Mouse (Mus musculus) retina, postnatal 7 days (tissue): ENCODE measurements at regions not wholly inside any gene's neighbourhood (a gene's known extent, or its start where the extent isn't known, plus 50 kb on each side); places are given as distances from the start of the nearest gene placed in this dataset.

Experiments
- DNase-seq: peaks from one replicate; pipeline ENCODE4 v3.0.0-alpha.2; 2012; ENCODE audit warnings: low read depth, low spot score

DNA sequence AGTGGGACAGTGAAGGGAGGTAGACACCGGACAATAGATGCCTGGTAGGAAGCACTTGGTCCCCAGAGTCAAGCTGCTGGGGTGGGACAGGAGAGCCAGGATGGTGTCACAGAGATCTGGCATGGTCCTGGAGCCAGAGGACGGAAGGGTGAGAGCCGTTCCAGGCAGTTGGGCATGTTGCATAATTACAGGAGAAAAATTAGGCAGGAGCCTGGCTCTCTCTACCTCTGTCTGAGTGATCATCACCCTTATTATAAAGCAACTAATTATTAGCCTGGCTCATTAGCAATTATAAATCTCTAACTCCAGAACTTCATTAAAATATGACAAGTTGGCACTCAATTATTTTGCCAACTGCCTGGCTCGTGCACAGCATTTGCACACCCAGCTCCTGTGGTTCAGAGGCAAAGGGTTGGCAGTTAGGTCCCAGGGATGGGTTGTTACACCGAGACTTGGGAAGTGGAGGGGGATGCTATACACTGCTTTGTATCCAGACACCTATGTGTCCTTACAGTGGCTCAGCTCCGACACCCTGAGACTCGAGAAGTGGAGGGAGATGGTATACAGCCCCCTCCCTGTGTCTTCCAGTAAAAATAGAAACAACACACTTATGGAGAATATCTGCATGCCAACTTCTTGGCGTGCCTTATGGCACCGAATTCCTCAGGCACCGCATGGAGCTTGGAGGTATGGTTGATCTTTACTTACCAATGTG lies 203.7 kb upstream of the Sdk2 start:
- DNase-seq, result no peak

DNA sequence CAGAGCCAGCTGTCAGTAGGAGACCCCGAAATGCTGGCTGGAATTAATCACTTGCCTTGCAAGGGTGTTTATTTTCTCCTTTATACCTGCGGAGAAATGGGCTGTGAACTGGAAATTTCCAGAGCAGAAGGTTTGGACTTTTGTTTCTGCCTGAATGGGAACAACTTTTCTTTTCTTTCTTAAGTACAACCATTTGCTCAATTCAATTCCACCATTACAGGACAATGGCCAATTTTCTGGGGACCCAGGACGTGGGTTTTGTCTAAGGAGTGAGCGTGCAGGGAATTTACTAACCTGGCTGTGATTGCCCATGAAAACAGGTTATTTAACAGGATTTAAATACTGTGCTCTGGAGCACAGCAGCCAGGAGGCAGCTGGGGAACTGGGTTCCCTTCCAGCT lies 195.1 kb upstream of the Sdk2 start:
- DNase-seq, result no peak

DNA sequence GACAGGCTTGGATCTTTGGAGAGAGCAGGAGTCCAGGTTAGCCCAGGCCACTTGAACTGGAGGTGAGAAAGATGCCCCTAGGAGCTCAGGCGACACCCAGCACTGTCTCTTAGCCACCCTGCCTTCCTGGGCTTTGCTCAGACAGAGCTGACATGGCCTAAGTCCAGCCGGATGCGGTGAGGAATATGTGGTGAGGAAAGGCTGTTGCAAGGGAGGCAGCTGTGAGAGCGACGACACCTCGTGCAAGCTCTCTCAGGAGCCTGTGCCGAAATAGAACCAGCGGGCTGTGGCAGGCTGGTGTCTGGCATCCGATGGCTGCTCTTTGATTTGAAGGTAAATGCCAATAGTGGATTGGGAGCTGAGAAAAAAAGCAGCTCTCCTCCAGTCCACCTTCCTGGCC lies 191.4 kb upstream of the Sdk2 start:
- no peak for DNase-seq

DNA sequence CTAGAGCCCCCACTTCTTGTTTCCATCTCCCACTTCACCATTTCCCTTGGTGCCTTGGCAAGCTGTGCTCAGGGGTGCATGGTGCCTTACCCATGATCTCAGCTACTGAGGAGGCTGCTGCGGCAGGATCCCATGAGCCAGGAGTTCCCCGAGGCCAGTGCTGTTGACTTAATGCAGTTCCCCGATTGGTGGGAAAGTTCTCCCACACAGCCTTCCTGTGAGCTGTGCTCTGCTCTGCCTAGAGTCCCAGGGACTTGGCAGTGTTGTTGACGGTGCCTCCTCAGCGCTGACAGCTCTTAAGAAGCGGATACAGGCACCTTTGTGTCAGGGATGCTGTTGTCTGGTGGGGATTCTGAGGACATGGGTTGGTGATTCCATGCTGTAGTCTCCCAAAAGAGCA lies 190.9 kb upstream of the Sdk2 start:
- no peak for DNase-seq

DNA sequence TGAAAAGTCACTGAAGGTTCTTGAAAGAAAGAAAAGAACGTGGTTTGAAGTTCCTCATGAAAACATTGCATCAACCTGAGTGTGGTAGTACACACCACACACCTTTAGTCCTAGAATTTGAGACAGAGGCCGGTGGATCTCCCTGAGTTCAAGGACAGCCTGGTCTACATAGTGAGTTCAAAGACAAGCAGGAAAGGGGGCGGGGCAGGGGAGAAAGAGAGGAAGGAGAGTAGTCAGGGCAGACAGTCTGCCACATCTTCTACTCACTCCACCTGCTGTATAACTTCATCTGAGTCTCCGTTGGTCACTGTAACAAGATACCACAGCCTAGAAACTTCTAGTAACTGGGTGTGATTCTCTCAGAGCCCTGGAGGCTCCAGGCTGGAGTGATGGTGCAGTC lies 190.2 kb upstream of the Sdk2 start:
- no peak for DNase-seq

DNA sequence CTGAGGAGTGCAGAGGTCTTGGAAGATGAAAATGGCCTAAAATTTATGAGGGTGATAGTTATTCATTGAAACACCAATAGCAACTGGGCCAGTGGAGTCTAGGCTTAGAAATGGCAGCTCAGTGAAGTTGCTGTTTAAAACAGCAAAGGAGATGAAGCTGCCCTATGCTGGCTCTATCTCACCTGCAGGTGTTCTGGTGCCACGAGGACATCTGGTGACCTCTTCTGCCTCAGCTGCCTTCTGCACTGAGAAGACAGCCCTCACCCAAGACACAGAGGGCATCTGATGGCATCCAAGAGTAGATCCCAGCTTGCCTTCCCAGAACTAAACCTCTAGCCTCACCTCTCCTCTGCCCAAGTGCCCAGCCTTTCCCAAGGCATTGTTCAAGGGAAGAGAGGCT lies 187.5 kb upstream of the Sdk2 start:
- DNase-seq, result no peak

DNA sequence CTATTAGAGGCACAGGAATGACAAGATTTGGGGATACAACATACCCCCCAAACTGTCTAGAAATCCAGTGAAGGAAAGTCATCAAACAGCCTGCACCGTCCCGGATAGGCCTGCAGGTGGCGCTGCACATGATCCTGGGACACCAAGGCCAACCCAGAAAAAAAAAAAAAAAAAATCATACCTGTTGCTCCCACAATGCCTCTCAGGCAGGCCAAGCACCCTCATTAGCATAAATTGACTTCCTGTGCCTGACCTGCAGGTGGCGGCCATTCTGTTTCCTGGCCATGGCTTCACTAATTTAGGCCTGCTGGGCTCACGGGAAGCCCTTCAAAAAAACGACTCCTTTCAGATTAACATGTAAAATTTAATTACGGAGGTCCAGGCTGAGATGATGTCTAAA lies 184.8 kb upstream of the Sdk2 start:
- DNase-seq, result no peak

DNA sequence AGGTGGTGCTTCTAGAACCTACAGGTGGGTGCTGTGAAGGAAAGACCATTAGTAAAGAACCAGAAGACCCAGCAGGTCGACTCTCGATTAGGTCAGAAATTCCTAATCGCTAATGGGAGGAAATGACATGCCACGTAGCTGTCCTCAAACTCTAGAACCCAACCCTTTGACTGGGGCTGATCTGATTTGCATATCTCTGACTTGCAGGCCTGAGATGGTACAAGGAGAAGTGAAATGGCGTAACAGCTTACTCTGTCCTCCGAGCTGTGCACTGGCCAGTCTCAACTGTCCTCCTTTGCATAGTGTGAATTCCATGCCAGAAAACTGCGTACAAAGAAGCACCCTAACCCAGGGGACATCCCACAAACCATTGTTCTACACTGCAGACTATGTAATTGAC lies 182.4 kb upstream of the Sdk2 start:
- no peak for DNase-seq

DNA sequence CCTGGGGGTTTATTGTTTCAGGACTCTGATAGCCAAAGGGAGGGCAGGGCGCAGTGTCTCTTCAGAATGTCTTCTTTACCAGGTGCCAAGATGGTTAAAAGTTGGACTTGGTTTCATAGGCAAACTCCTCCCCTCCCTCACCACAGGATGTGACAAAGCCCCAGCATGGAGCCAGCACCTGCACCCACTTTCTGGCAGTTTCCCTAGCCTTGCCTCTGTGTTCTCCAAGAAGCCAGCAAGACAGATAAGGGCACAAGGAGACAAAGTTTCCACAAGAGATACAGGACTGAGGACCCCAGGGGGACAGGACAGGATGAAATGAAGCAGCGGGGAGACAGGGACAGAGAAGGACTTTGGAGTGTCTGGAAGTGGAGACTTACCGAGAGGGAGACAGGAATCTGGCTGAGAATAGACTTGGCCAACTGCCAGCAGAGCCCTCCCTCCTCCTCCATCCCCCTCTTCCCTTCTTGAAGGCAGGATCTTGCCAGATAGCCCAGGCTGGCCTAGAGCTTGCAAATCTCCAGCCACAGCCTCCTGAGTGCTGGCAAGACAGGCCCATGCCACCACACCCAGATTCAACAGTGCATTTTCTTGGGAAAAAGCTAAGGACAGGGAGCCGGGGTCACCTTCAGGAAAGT lies 181.5 kb upstream of the Sdk2 start:
- no peak for DNase-seq

DNA sequence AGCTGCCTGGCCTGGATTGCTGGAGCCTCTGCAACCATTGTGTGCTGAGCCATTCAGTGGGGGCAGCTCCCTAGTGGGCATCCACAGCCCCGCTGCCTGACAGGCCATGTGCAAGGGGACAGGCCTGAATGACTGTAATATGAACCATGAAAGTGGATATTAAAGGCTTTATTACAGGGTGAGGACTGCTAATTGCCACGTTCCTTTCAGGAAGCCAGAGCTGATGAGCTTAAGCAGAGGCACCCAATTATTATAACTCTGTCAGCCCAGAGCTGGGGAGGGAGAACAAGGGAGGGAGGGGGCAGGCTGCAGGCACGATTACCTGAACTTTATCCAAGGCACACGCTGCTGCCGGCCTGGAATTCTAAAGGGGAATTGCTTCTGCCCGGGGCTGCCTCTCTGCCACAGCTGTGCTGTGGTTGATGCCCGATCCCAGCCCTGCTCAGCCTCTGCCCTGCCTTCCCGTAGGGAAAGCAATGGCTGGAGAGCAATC lies 172.5 kb upstream of the Sdk2 start:
- DNase-seq, result no peak

DNA sequence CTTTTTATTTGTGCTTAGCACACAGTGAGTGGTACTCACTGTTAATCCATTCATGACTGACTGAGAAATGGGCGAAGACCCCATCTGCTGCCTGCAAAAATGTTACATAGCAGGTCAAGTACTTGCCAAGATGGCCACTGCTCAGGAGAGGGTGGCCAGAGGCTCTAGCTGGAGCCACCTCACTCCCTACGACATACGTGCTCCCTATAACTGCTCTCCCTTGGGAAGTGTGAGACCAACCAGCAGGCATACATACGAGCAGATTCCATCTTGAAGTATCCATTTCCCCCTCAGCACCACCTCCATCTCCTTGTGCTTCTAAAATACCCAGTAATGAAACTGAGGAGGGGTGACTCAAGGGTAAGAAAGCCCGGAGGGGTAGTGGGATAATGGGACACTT lies 172.0 kb upstream of the Sdk2 start:
- DNase-seq, result no peak

DNA sequence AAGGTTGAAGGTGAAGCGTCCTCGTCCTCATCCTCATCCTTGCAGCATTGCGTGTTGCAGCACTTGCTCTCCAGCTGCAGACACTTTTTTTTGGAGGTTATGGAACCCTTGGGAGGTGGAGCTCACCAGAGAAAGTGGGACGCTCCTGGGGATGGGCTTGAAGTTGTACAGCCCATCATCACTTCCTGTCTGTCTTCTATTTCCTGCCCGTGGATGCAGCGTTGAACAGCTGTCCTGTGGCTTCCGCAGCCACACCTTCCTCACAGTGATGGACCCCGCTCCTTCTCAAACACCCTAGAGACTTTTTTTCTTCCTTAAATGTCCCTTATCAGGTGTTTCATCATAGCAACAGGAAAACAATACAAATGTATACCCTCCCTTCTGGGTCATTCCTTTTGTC lies 171.5 kb upstream of the Sdk2 start:
- DNase-seq, result no peak

DNA sequence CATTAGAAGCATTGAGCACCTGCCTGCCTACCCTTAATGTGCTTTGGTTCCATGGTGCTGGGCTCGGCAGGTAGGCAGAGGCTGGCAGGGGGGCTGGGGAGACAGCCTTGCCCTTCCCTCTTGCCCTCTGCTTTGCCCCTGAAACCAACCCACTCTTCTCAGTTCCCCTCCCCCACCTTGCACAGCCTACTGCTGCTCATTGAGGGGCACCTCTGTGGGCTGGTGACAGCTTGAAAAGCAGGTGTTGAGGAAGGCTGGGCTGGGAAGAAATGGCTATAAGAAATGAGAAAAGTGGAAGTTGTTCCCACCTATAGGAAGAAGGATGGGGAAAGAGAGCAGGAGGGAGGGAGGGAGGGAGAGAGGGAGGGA lies 167.7 kb upstream of the Sdk2 start:
- DNase-seq, result no peak

DNA sequence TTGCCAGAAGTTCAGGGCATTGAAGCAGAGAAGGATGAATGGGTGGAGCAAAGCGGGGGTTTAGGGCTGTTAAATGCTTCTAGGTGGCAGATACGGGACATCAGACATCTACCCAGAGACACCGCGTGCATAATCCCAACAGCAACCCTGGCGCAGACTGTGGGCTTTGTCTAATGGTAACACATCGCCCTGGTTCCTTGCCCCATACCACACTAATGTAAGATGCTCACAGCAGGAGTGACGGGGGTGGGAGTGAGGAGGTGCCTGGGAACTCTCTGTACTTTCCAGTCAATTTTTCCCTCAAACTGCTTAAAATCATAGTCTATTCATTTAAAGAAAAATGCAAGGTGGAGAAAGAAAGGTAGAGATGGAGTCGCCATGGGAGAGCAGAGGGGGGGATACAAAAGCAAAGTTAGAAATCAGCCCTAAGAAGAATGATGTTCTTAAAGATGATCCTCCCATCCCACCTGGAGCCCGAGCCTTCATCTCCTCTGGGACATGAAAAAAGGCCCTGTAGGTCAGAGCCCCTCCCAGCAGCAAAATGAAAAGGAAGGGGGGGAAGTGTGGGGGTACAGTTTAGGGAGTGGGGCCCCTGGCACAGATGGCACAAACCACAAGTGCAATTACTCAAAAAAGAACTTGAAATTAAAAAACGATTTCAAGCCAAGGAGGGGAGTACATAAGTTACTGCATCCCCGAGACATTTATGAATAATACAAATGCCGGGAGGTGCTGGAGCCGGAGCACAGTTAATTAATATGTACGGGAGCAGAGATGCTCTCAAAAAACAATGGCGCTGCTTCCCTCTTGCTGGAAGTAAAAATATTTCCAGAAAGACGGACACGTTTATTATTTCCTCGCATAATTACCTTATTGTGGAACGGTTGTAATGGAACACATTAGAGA lies 167.0 kb upstream of the Sdk2 start:
- no peak for DNase-seq

DNA sequence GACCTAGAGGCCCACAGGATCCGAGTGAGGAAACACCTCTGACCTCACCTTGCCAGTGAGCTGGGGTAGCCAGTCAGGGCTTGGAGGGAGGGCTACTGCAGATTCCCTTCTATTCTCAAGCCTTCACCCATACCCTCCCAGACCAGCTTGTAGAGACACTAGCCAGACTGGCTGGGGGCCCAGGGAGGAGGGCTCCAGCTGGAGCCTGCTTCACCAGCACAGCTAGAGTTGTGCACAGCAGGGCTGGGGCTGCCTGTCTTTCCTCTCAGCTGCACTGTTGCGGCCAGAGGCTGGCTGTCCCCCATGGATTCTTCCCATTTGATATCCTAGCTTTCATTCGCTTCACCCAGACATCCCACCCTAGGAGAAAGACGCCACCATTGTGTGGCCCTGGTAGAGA lies 165.0 kb upstream of the Sdk2 start:
- no peak for DNase-seq

DNA sequence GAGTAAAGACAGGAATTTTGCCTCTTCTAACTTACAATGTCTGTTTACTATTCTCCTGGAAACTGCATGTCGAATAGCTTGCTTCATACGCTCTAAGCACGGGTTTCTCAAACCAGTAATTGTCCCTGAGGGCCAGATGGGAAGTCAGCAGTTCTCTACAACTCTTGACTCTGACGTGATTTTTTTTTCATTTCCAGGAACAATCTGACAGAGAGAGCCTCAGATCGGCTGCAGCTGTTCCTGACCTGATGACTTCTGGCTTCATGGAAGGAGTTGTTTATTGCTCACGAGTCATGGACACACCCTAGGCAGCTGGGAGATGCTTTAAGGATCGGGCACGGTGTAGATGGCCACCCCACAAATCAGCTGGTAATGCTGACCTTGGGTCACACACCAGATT lies 162.9 kb upstream of the Sdk2 start:
- no peak for DNase-seq

DNA sequence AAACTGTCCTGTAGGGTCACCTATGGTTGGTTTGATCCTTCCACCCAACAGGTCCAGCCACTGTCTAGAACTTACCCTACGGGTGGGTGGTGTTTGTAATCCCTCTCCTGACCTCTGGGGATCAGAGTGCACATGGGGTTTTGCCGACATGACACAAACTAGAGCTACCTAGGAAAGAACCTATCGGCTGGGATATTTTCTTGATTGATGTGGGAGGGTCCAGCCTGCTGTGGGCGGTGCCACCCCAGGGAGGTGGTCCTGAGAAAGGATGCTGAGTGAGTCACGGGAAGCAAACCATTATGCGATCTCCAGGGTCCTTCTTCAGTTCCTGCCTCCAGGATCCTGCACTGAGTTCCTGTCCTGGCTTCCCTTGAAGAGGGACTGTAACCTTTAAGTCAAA lies 162.3 kb upstream of the Sdk2 start:
- DNase-seq, result no peak

DNA sequence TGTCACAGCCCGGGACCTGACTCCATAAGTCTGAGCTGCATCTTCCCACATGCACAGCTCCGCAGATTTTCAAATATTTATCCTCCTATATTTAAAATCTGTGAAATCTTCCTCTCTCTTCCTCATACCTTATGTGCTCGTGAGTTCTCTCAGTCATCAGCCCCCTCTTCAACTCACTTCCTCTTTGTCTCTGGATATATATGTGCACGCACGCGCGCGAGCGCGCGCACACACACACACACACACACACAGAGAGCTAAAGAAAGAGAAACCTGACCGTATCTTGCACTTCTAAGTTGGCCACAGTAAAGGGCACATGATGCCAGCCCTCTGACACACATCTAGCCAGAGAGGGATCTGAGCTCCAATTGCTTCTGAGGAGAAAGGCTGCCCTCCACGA lies 159.7 kb upstream of the Sdk2 start:
- no peak for DNase-seq

DNA sequence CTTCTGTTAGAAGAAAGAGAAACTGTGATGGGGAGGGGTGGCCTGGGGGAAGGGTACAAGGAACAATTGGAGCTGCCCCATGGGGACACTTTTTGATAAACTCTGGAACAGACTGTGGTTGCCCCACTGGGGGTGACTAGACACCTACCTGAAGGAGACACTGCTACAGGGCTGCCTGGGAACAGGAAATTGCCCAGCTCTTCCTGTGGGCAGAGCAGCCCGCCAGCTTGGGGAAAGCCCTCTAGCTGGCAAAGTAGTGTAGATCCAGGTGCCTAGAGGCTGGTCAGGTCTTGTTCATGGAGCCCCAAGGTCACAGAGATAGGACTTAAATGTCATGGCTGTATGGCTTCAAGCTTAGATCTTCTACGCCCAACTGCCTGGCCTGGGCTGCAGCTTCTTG lies 157.9 kb upstream of the Sdk2 start:
- no peak for DNase-seq

DNA sequence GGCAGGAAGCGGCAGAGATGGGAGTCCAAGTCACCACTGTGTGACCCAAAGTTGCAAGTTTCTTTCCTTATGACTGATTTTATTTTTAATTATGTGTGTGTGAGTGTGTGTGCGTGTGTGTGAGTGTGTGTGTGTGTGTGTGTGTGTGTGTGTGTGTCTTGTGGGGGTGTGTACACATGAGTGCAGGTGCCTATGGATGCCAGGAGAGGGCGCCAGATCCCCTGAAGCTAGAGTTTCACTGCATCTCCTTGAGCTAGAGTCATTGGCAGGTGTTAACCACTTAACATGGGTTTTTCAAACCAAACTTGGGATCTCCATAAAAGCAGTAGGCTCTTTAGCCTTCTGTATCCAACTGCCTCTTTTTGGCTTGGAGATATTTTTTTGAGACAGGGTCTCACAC lies 156.2 kb upstream of the Sdk2 start:
- no peak for DNase-seq

DNA sequence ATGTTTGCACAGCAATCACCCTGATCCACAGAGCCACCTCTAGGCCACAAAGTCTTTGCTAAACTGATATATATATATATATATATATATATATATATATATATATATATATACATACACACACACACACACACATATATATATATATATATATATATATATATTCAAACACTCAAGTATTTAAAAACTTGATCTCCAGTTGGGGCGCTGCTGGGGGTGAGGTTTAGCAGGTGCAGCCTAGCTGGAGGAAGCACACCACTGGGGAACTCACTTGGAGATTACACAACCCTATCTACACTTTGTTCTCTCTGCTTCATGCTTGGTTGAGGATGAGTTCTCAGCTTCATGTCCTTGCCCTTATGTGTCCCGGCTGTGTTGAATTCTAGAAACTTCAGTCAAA lies 153.6 kb upstream of the Sdk2 start:
- no peak for DNase-seq

DNA sequence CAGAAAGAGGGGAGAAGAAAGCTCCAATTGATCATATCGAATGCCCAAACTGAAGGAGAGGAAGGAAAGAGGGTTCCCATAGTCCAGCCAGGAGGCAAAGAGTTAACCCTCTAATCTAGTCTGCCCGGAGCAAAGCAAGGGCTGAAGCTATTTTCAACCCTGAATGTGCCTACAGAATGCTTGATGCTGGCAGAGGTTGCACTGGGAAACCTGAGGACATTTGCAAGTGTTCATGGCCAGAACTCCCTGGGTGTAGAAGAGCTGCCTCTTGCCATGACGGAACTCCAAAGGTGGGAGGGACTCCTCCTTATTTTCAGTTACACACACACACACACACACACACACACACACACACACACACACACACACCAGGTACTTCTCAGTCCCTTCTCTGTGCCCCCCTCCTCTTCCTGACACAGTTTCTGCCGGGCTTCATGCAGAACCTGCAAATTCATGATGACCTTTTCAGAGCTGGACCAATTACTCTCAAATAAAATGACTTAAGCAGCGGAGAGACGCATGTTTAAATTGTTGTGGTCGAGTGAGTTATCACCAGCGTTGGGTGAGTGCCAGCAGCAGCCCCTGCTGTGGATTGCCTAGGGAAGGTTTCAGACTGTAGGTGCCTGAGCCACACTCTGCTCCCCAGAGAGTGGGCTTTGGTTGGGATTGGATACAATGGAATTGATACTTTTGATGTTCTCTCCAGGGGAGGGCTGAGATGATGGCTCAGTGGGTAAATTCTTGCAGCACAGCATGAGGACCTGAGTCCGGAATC lies 152.1 kb upstream of the Sdk2 start:
- DNase-seq, result no peak
